Mouse (Mus musculus) frontal cortex, adult (tissue): ENCODE data around the gene Gnas.
"Not testable (repeated sequence)": the region's sequence is repeated elsewhere in the genome, so short reads cannot be mapped to it uniquely, and the experiment has no call there.

ENCODE experiments used
- ATAC-seq: cut with Nextera tagmentation; 2 replicates; pipeline ENCODE4 v1.9.2; 2017; ENCODE audit warnings: mild to moderate bottlenecking, moderate library complexity, mixed read lengths; ENCODE audit not compliant: low TSS enrichment

Gnas gene

GRCm38 (mm10) chr2:174328358-174328905, 44.3 kb downstream of the Gnas start:
- ATAC-seq: no peak

GRCm38 (mm10) chr2:174328926-174329662, 45.0 kb downstream of the Gnas start:
- no peak; the same call in 1 of the 2 replicates for ATAC-seq

- ATAC-seq: peak; percentile 45
These were observed 45.8 kb downstream of the Gnas start for GRCm38 (mm10) chr2:174329663-174330615.

- peak; percentile 14 for ATAC-seq
These were observed 46.6 kb downstream of the Gnas start for GRCm38 (mm10) chr2:174330616-174331191.

GRCm38 (mm10) chr2:174331282-174332030, 47.3 kb downstream of the Gnas start:
- ATAC-seq: no peak

GRCm38 (mm10) chr2:174333239-174333890, 49.2 kb downstream of the Gnas start:
- no peak for ATAC-seq

GRCm38 (mm10) chr2:174334415-174334814, 50.3 kb downstream of the Gnas start:
- no peak for ATAC-seq

GRCm38 (mm10) chr2:174337275-174337674, 53.2 kb downstream of the Gnas start:
- ATAC-seq: no peak

GRCm38 (mm10) chr2:174339701-174340100, 55.6 kb downstream of the Gnas start:
- ATAC-seq: no peak

GRCm38 (mm10) chr2:174340229-174340892, 56.2 kb downstream of the Gnas start:
- ATAC-seq: no peak

- ATAC-seq: no peak
These were observed 56.9 kb downstream of the Gnas start for GRCm38 (mm10) chr2:174340893-174341580.

GRCm38 (mm10) chr2:174342793-174343400, 58.8 kb downstream of the Gnas start:
- 0 out of 2 replicates have a peak, but pooled peaks have one; percentile 25 for ATAC-seq

GRCm38 (mm10) chr2:174343566-174343965, 59.4 kb downstream of the Gnas start:
- ATAC-seq: no peak

GRCm38 (mm10) chr2:174344003-174344655, 60.0 kb downstream of the Gnas start:
- ATAC-seq: peak; percentile 95

- ATAC-seq: no peak
These were observed 60.9 kb downstream of the Gnas start for GRCm38 (mm10) chr2:174344996-174345395.

- no peak for ATAC-seq
These were observed 62.5 kb downstream of the Gnas start, which contains the start of gene Gm20721 for GRCm38 (mm10) chr2:174346612-174346998. TSS of gene Gm20721 (minus strand) at chr2:174346712.

GRCm38 (mm10) chr2:174346999-174347668, 63.0 kb downstream of the Gnas start:
- not testable (repeated sequence) for ATAC-seq

GRCm38 (mm10) chr2:174358516-174358915, 74.4 kb downstream of the Gnas start:
- ATAC-seq: no peak
